Mouse (Mus musculus) c-Kit-negative CD71-positive TER-119-positive erythroid progenitor cells, embryonic 14.5 days (primary cell): Measurements from ENCODE around the gene Itpk1.
"Not testable (repeated sequence)": the region's sequence is repeated elsewhere in the genome, so short reads cannot be mapped to it uniquely, and the experiment has no call there.

Source experiments
- DNase-seq: peaks from one replicate; pipeline ENCODE4 v3.0.0-alpha.2; 2013; ENCODE audit warnings: low read depth, low spot score

Gene Itpk1

GRCm38 (mm10) chr12:102661772-102662171 is 43.0 kb downstream of the Itpk1 start:
- DNase-seq: no peak

GRCm38 (mm10) chr12:102660906-102661651 is 43.7 kb downstream of the Itpk1 start:
- no peak for DNase-seq

GRCm38 (mm10) chr12:102653003-102653402 is 51.7 kb downstream of the Itpk1 start:
- DNase-seq: no peak

GRCm38 (mm10) chr12:102652420-102652819 is 52.3 kb downstream of the Itpk1 start:
- no peak for DNase-seq

GRCm38 (mm10) chr12:102651871-102652270 is 52.9 kb downstream of the Itpk1 start:
- no peak for DNase-seq

GRCm38 (mm10) chr12:102651401-102651800 is 53.3 kb downstream of the Itpk1 start:
- no peak for DNase-seq

GRCm38 (mm10) chr12:102650649-102651048 is 54.1 kb downstream of the Itpk1 start:
- DNase-seq: no peak

GRCm38 (mm10) chr12:102647839-102648564 is 56.7 kb downstream of the Itpk1 start:
- no peak for DNase-seq

- no peak for DNase-seq
These were observed 58.0 kb downstream of the Itpk1 start for GRCm38 (mm10) chr12:102646586-102647260.

GRCm38 (mm10) chr12:102645911-102646585 is 58.7 kb downstream of the Itpk1 start:
- DNase-seq: no peak

GRCm38 (mm10) chr12:102643316-102643715 is 61.4 kb downstream of the Itpk1 start:
- no peak for DNase-seq

- DNase-seq: no peak
These were observed 64.1 kb downstream of the Itpk1 start for GRCm38 (mm10) chr12:102640436-102641163.

GRCm38 (mm10) chr12:102638878-102639277 is 65.9 kb downstream of the Itpk1 start:
- no peak for DNase-seq

- no peak for DNase-seq
These were observed 67.5 kb downstream of the Itpk1 start for GRCm38 (mm10) chr12:102637235-102637634.

- no peak for DNase-seq
These were observed 70.2 kb downstream of the Itpk1 start for GRCm38 (mm10) chr12:102634436-102635050.

- no peak for DNase-seq
These were observed 71.6 kb downstream of the Itpk1 start for GRCm38 (mm10) chr12:102633083-102633501.

- DNase-seq: no peak
These were observed 73.0 kb downstream of the Itpk1 start for GRCm38 (mm10) chr12:102631690-102632089.

GRCm38 (mm10) chr12:102630471-102630870 is 74.3 kb downstream of the Itpk1 start:
- not testable (repeated sequence) for DNase-seq

- DNase-seq: no peak
These were observed 76.5 kb downstream of the Itpk1 start for GRCm38 (mm10) chr12:102628221-102628620.

GRCm38 (mm10) chr12:102627545-102627944 is 77.2 kb downstream of the Itpk1 start:
- DNase-seq: no peak

GRCm38 (mm10) chr12:102626841-102627240 is 77.9 kb downstream of the Itpk1 start:
- DNase-seq: no peak
